Mouse (Mus musculus): ENCODE data around the gene Vmn2r95.
"Not testable (repeated sequence)": the region's sequence is repeated elsewhere in the genome, so short reads cannot be mapped to it uniquely, and the experiment has no call there.

The Vmn2r95 gene

GRCm38 (mm10) chr17:18423778-18424177 is at the start of gene Vmn2r95:
TSS of gene Vmn2r95 (plus strand) at chr17:18424078.
- no peak for ATAC-seq (ENCODE audit: insufficient number of reproducible peaks, low FRiP score, low TSS enrichment)

- no peak for ATAC-seq (ENCODE audit: insufficient number of reproducible peaks, low FRiP score, low TSS enrichment)
Measured at GRCm38 (mm10) chr17:18455619-18456140, 31.8 kb downstream of the Vmn2r95 start.

- not testable (repeated sequence) for ATAC-seq (ENCODE audit: insufficient number of reproducible peaks, low FRiP score, low TSS enrichment)
Measured at GRCm38 (mm10) chr17:18458126-18458634, 34.3 kb downstream of the Vmn2r95 start.

GRCm38 (mm10) chr17:18462695-18463094 is 38.8 kb downstream of the Vmn2r95 start:
- no peak for ATAC-seq (ENCODE audit: insufficient number of reproducible peaks, low FRiP score, low TSS enrichment)

- ATAC-seq (ENCODE audit: insufficient number of reproducible peaks, low FRiP score, low TSS enrichment): no peak
Measured at GRCm38 (mm10) chr17:18479885-18480284, 56.0 kb downstream of the Vmn2r95 start.

All from cerebellum, adult (tissue).